Mouse (Mus musculus) MEL-GATA-1-ER (cell line): ENCODE measurements around the gene Hsdl2.
A peak's percentile ranks its signal among the peaks of the same experiment; 100 is the strongest.

Experiments used
- DNase-seq: peaks from one replicate; pipeline ENCODE4 v3.0.0-alpha.2; 2012; ENCODE audit warnings: low read depth; ENCODE audit errors: extremely low read depth

Hsdl2 gene

DNA sequence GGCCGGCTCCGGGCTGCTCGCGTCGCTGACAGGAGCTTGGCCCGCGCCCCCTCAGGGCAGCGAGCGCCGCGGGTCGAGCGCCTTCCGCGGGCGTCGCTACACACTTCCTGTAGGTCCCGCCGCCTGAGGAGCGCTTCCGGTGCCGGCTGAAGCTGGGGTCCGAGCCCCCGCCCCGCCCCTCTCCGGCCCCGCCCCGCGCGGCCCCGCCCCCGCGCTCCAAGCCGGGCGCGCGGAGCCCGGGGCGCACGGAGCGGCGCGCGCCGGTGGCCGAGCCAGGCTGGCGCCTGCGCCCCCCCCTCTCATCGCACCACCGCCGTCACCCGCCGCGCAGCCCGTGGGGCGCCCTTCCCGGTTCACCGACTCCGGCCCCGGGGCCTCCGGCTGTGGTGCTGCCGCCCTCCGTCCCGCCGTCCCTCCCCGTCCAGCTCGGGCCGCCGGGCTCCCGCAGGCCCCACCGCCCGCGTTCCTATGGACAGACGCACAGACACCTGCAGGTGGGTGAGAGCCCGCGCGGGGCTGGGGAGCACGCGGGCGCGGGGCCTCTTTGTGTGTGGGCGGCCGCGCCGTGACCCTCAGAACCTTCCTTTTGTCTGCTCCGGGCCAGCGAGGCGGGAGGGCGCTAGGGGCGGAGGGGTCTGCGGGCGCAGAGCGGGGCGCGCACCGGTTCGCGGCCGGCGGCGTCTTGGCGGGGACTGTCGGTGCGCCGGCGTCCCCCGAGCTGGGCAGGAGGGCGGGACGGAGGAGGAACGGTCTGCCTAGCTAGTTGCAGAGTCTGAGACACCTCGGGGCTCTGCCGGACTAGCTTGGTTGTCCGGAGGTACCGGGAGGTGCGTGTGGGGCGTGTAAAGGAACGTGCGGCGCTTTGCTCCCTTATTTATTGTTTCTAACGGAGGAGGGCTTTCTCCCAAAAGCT lies 44.9 kb downstream of the Hsdl2 start, which contains the start of gene E130308A19Rik:
Gene E130308A19Rik, plus strand, starts transcription at position 214 of the 913 bp plus-strand sequence.
- DNase-seq = no peak

- DNase-seq = no peak
Measured at GRCm38 (mm10) chr4:59628255-59628654, 46.9 kb downstream of the Hsdl2 start.

- DNase-seq = no peak
Measured at GRCm38 (mm10) chr4:59629076-59629874, 47.9 kb downstream of the Hsdl2 start.

DNA sequence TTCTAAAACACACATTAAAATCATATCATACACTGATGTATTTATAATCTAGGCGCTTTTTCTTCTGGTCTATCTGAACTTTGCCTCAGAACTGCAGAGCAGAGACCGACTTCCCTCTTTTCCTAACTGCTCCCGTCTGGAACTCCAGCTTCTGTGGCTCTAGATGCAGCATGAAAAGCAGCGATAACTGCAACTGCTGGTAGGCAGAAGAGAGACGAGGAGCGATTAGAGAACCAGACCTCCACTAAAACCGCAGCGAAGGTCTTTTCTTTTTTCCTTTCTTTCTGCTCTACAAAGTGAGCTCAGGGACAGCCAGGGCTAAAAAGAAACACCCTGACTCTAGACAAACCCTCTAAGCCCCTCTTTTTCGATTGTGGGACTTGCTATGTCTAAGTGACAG lies 48.8 kb downstream of the Hsdl2 start:
- peak; percentile 60 for DNase-seq

- no peak for DNase-seq
Measured at GRCm38 (mm10) chr4:59634532-59634931, 53.2 kb downstream of the Hsdl2 start.

GRCm38 (mm10) chr4:59639163-59639562 lies 57.8 kb downstream of the Hsdl2 start:
- DNase-seq = no peak

- no peak for DNase-seq
Measured at GRCm38 (mm10) chr4:59640720-59641119, 59.4 kb downstream of the Hsdl2 start.

GRCm38 (mm10) chr4:59642039-59642438 lies 60.7 kb downstream of the Hsdl2 start:
- DNase-seq = no peak

- no peak for DNase-seq
Measured at GRCm38 (mm10) chr4:59642657-59643056, 61.3 kb downstream of the Hsdl2 start.

DNA sequence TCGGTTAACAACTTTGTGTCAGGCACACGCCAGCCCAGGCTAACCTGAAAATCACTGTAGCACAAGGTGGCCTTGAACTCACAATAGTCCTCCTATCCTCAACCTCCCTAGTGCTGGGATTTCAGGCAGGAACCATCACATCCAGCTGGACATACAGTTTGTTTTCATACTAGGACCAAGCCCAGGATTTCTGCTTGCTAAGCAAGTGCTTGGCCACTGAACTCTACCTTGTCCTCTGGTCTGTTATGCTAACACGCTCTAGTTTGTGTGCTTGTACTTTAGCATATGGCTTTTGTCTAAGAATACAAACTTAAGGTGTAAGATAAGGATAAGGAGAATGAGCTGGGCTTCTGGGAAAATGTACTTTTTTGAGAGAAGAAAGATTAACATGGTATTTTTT lies 63.1 kb downstream of the Hsdl2 start:
- DNase-seq = no peak

DNA sequence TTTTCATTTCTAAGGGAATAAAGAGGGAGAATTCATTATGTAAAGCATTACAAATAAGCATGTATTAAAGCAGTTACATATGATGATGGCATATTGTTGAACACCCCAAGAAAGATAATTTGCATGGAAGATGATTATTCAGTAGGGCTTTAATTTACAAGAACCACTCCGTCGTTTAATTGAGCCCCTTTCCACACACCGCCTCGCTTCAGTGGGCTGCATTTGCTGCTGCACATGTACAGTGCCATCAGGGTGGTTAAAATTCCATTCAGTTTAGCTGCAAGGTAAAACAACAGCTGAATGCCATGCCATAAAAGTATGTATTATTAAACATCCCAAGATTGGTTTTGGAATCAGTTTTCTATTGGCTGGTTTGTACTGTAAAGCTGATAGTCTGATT lies 63.6 kb downstream of the Hsdl2 start:
- no peak for DNase-seq

- no peak for DNase-seq
Measured at GRCm38 (mm10) chr4:59645610-59646009, 64.2 kb downstream of the Hsdl2 start.

- no peak for DNase-seq
Measured at GRCm38 (mm10) chr4:59646020-59646696, 64.8 kb downstream of the Hsdl2 start.

DNA sequence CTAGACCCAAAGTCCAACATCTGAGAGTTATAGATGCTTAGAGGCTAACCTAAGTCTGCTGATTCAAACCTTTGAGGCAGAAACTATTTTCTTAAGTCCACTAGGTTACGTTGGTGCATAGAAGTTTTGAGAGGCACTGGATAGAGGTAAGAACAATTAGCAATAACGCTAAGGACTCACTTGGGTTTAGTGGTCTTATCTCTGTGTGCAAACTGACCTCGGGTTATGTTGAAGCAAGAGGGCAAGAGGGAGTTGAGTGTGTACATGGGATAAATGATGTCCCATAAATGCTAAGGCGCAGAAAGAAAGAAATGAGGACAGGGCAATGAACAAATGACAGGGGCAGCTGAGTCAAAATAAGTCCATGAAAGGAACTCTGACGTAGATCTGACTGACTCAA lies 67.8 kb downstream of the Hsdl2 start:
- DNase-seq = no peak

DNA sequence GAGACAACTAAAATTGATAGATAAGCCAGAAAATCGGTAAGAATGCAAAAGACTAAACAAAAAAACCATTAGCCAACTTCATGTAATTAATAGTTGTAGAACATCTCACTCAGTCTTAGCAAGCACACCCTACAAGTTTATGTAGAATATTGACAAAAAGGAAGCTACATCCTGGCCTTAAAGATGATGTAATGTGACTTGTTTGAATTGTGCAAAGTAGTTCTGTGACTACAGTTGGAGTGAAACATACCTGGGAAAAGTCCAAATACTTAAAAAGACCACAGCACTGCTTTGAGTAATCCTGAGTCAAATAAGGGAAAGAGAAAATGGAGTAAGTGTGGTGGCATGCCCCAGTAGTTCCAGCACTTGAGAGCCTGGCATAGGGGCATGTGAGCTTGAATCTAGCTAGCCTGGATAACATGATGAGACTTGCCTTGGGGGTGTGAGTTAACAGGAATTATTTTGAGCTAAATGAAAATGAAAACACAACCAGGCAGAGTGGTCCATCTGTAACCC lies 70.9 kb downstream of the Hsdl2 start:
- DNase-seq = no peak

- no peak for DNase-seq
Measured at GRCm38 (mm10) chr4:59656061-59656642, 74.8 kb downstream of the Hsdl2 start.

DNA sequence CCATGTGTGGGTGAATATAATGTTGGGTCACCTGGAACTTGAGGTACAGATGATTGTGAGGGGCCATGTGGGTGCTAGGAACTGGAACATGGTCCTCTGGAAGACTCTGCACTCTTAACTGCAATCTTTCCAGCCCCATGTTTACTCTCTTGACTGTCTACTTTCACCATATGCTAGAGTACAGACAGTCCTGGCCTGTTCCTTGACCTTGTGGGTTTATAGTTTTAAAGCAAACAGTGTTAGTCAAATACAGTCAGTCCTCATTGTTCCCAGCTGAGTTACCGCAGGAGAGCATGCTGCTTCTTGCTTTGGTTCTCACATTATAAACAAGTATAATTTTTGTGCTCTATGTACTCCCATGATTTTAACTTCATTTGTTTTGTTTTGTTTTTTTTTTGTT lies 80.8 kb downstream of the Hsdl2 start:
- no peak for DNase-seq

DNA sequence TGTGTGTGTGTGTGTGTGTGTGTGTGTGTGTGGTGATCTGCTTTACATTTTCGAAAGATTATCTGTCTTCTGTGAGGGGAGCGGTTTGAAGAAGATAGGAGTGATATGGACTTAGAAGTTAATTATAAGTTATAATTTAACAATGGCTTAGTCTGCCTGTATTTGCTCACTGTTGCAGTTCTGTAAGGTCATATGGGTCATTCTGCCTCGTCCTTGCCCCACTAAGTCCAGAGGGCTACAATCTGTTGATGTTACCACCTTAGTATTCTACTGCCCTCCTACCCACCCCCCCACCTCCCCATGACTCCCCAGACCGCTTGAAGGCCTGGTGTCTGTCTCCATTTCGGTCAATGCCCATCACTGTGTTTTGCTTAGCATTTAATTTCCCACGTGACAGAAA lies 82.1 kb downstream of the Hsdl2 start:
- DNase-seq = no peak

DNA sequence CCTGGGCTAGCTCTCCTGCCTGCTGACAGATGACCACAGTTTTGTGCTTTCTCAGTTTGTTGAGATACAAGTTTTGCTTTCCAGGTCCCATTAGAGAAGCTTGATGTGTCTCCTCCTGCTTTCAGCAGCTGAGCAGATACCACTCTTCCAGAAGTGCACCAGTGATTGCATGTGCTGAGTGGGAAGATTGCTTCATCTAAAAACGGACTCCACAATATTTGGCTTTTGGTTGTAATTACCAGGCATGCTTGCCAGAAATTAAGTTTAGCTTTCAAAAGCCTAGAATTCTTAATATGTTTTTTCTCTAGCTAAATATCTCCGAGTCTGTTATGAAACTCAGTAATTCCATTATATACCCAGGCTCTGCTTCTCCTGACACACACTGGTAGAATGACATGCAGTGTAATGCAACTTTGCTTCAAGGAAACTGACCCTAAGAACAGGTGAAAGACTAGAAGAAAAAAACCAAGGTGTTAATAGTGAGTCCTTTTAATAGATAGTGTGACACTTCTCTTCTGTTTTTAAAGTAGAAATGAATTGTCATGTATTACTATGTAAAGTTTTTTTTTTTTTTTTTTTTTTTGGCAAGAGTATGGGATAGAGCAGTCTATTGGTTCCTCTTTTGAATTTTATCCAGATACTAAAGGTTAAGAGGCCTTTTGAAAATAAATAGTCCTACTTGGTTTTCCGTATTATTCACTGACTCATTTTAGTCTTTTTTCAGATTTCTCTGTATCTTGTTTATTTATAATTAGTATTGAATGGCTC lies 85.4 kb downstream of the Hsdl2 start:
- no peak for DNase-seq

- no peak for DNase-seq
Measured at GRCm38 (mm10) chr4:59668050-59668449, 86.7 kb downstream of the Hsdl2 start.
